Comparison of ENCODE assay signal across 8 mouse cellular contexts in the genomic region with DNA sequence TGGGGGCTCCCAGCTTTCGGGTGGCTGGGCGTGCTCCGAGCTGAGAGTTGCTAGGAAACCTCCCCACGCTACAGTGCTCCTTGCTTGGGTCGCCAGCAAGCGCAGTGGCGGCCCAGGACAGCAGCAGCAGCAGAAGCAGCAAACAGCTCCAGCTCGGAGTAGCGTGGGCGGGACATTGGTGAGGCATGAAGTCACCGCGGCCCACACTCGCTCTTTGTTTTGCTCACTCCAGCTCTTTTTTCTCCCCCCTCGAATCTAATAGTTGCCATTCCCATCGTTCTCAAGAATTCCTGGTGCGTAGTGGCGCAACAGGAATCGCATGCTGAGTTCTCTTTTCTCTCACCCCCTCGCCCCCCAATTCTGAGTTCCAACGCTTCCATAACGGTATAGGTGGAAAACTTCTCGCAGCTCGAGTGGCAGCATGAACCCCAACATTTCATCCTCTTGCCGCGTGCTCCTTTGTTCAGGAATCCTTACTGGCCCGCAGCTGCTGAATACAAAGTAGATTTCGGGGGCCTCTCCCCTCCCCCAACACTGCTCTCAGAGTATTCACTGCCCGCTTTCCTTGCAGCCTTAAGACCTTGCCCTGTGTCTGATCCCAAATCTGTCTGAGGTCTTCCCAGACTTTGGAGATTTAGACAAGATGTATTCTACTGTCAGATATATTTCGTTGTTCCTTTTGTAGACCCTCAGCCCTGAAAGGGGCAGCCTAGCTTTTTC. TPM values are rescaled to one million over a fixed set of nuclear protein-coding genes. Genes with fewer than 3 reads are reported as not detected.
DNase-seq lines count a peak whose midpoint lies in the region; ATAC-seq and TF ChIP-seq lines count a peak whose summit lies in the region.

A gene (minus strand): TSS at position 107 of the 720 bp plus-strand sequence.

- peak within 1 kb of the TSS; percentile 61 for H3K4me3 ChIP-seq in hindbrain, embryonic 15.5 days
- peak within 1 kb of the TSS; percentile 45 for H3K4me3 ChIP-seq in lung, postnatal 0 days (ENCODE audit: low read depth, low read length)

- WGBS in hindbrain, embryonic 15.5 days = under 1% methylated on average over 29 of the region's 29 CpGs
- 4% methylated on average over 29 of the region's 29 CpGs for WGBS in lung, postnatal 0 days

- no peaks in the 10 kb centered on the region for H3K27me3 ChIP-seq in hindbrain, embryonic 15.5 days
- peaks cover 3% of the 10 kb centered on the region; the same call in 1 of the 2 replicates for H3K27me3 ChIP-seq in lung, postnatal 0 days (replicated peaks; ENCODE audit: insufficient read depth, low read length)

- peak within 1 kb of the TSS; percentile 89 for H3K27ac ChIP-seq in hindbrain, embryonic 15.5 days (replicated peaks)
- H3K27ac ChIP-seq in lung, postnatal 0 days (ENCODE audit: low read length) = no peak within 1 kb of the TSS

- peaks cover 31% of the 10 kb centered on the region for H3K4me1 ChIP-seq in hindbrain, embryonic 15.5 days (replicated peaks)
- H3K4me1 ChIP-seq in lung, postnatal 0 days (ENCODE audit: insufficient read depth, low read depth, low read length) = no peaks in the 10 kb centered on the region

- no peaks in the 10 kb centered on the region for H3K36me3 ChIP-seq in hindbrain, embryonic 15.5 days
- no peaks in the 10 kb centered on the region for H3K36me3 ChIP-seq in lung, postnatal 0 days (ENCODE audit: insufficient read depth, low read length)

- no peak for TF ChIP-seq EP300 in lung, postnatal 0 days (IDR thresholded peaks at IDR 0.05)

- ATAC-seq in hindbrain, embryonic 15.5 days (ENCODE audit: low FRiP score, low read depth) = peak; percentile 94
- peak; percentile 94 for ATAC-seq in lung, postnatal 0 days

- TF ChIP-seq CTCF in lung, postnatal 0 days (IDR thresholded peaks at IDR 0.05) = no peak

- H3K4me2 ChIP-seq in hindbrain, embryonic 15.5 days = peak within 1 kb of the TSS; percentile 75
- peak within 1 kb of the TSS; percentile 78 for H3K4me2 ChIP-seq in lung, postnatal 0 days (replicated peaks; ENCODE audit: low read depth, low read length)

- H3K9ac ChIP-seq in hindbrain, embryonic 15.5 days = peak within 1 kb of the TSS; percentile 67
- H3K9ac ChIP-seq in lung, postnatal 0 days (replicated peaks; ENCODE audit: low read depth) = 0 out of 2 replicates have a peak within 1 kb of the TSS, but pooled peaks have one; percentile 16

- DNase-seq in ZHBTc4 (ENCODE audit: low read depth, low spot score) = peak; percentile 73
- peak; percentile 70 to 78 for DNase-seq in cerebellum, postnatal 10 days
- DNase-seq in frontal cortex, postnatal 36 days (ENCODE audit: low spot score in 2 of 2) = peak; percentile 85 to 86
- DNase-seq in layer of hippocampus, postnatal 36 days = no peak
- peak; percentile 85 for DNase-seq in lung, postnatal 0 days (ENCODE audit: low spot score)
- DNase-seq in ovary, postnatal 10 days (ENCODE audit: low spot score) = peak; percentile 34
- peak; percentile 58 for DNase-seq in thymus, postnatal 4 days

- no peaks in the 10 kb centered on the region for H3K9me3 ChIP-seq in hindbrain, embryonic 15.5 days
- H3K9me3 ChIP-seq in lung, postnatal 0 days (ENCODE audit: low read length) = no peaks in the 10 kb centered on the region

RNA-seq across cellular contexts. Expression of the gene that starts here (rescaled TPM):
- 9.9 and 11.1 TPM in 2 replicates for polyA plus RNA-seq in hindbrain, embryonic 15.5 days (2015; fragmentation: Nextera tagmentation; extraction: Ambion mirVana)
- total RNA-seq in layer of hippocampus, postnatal 36 days (2021) = 10 to 100 TPM; 32.2 to 33.5 TPM
- 0.87 TPM in 2 replicates for polyA plus RNA-seq in lung, postnatal 0 days (2015; fragmentation: Nextera tagmentation; extraction: Ambion mirVana)

Comparison
In these comparisons a context has a peak if more than half of its experiments do, and no peak if none do; other contexts are left out.
1. Peak in DNase-seq, ATAC-seq, H3K4me3 ChIP-seq, H3K9ac ChIP-seq and H3K4me2 ChIP-seq in lung, postnatal 0 days; RNA of the gene not detected or under 1 TPM.
2. DNase-seq: peak in ZHBTc4 (single experiment), cerebellum, postnatal 10 days (2 of 2), frontal cortex, postnatal 36 days (2 of 2), ovary, postnatal 10 days (single experiment) and thymus, postnatal 4 days (single experiment); none in layer of hippocampus, postnatal 36 days (0 of 2).